In the genomic region with DNA sequence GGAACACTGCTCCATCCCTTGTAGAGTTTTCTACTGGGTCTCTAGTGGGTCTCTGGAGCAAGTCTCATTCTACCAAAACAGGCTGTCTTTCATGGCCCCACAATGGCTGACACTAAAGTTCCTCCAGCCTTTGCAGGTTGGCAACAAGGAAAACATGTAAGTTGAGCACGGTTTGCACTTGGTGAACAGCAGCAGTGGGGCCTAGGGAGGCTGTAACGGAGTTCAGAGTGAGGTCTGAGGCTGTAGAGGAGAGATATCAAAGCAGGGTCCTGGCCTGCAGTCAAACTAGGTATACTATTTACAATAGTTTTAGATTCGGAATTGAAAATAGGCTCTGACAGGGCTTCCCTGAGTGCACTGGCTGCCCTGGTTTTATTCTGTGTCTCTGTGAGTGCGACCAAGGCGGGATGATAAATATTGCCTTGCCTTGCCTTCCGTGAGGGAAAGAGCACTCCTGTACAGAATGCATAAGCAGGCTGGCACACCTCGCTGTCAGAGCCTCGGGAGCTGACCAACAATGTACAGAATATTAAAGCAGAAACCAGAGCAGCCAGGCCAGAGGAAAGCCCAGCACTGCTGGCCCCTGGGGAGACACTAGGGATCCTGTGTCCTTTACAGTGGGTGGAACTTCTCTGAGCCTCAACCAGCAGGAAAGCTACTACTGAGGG, we compare ENCODE assay signal across 16 mouse cellular contexts.
DNase-seq lines count a peak whose midpoint lies in the region; ATAC-seq and TF ChIP-seq lines count a peak whose summit lies in the region.
"Had no signal": no experiment of that assay in that cellular context is flagged by ENCODE, and none has a peak within 500 bp of the region (broad histone marks: within the 10 kb centered on the region; RNA-seq: fewer than 3 reads in every experiment).

No protein-coding gene starts in this region.

- H3K9ac ChIP-seq in hindbrain, embryonic 13.5 days: no peak overlapping the region; the same call in 1 of the 2 replicates
- no peak overlapping the region for H3K9ac ChIP-seq in midbrain, postnatal 0 days (replicated peaks; ENCODE audit: low read length, poor library complexity, severe bottlenecking)

- no peak for DNase-seq in frontal cortex, postnatal 36 days (ENCODE audit: low spot score in 2 of 2)
- peak; percentile 34 for DNase-seq in brain, adult 2 months (ENCODE audit: low read depth, low spot score)
- DNase-seq in midbrain, postnatal 0 days (ENCODE audit: low spot score): peak; percentile 42
- no peak for DNase-seq in layer of hippocampus, adult 9-10 months (ENCODE audit: low spot score)
- no peak for DNase-seq in cerebellum, postnatal 4 days (ENCODE audit: low spot score in 2 of 2)
- DNase-seq: adrenal gland, postnatal 25 days; cerebellum, adult 9-10 months; gastrocnemius, postnatal 10 days; kidney, adult 2 months; left cerebral cortex, postnatal 4 days; lung, adult 2 months; lung, postnatal 36 days; retina, postnatal 1 day had no signal

- no peaks in the 10 kb centered on the region for H3K27me3 ChIP-seq in hindbrain, embryonic 13.5 days
- H3K27me3 ChIP-seq in midbrain, postnatal 0 days (ENCODE audit: insufficient read depth, low read length): no peaks in the 10 kb centered on the region

- H3K36me3 ChIP-seq in hindbrain, embryonic 13.5 days: no peaks in the 10 kb centered on the region
- H3K36me3 ChIP-seq in midbrain, postnatal 0 days (ENCODE audit: insufficient read depth, low read length): no peaks in the 10 kb centered on the region

- 41% methylated on average over 8 of the region's 8 CpGs for WGBS in hindbrain, embryonic 13.5 days
- 38% methylated on average over 8 of the region's 8 CpGs for WGBS in midbrain, postnatal 0 days

- no peak overlapping the region for H3K4me2 ChIP-seq in hindbrain, embryonic 13.5 days
- H3K4me2 ChIP-seq in midbrain, postnatal 0 days (ENCODE audit: low read depth, low read length, poor library complexity, severe bottlenecking): no peak overlapping the region

- ATAC-seq in frontal cortex, adult (ENCODE audit: low TSS enrichment): 0 out of 2 replicates have a peak, but pooled peaks have one; percentile 20
- ATAC-seq in hindbrain, embryonic 13.5 days (ENCODE audit: low FRiP score): peak; percentile 75
- no peak for ATAC-seq in midbrain, postnatal 0 days (ENCODE audit: low FRiP score)

- TF ChIP-seq CTCF in midbrain, postnatal 0 days (IDR thresholded peaks at IDR 0.05): no peak

- peak overlapping the region; percentile 82 for H3K27ac ChIP-seq in hindbrain, embryonic 13.5 days
- H3K27ac ChIP-seq in midbrain, postnatal 0 days (ENCODE audit: low read depth, low read length): no peak overlapping the region

- no peak overlapping the region for H3K4me3 ChIP-seq in hindbrain, embryonic 13.5 days
- H3K4me3 ChIP-seq in midbrain, postnatal 0 days (ENCODE audit: low read depth, low read length): no peak overlapping the region
- H3K4me3 ChIP-seq: erythroblast, embryonic 14.5 days had no signal

- no peaks in the 10 kb centered on the region for H3K9me3 ChIP-seq in hindbrain, embryonic 13.5 days
- no peaks in the 10 kb centered on the region for H3K9me3 ChIP-seq in midbrain, postnatal 0 days (ENCODE audit: low read length)

- H3K4me1 ChIP-seq in hindbrain, embryonic 13.5 days (replicated peaks): peaks cover 16% of the 10 kb centered on the region
- H3K4me1 ChIP-seq in midbrain, postnatal 0 days (ENCODE audit: insufficient read depth, low read length): no peaks in the 10 kb centered on the region; the same call in 1 of the 2 replicates

Comparison
In these comparisons a context has a peak if more than half of its experiments do, and no peak if none do; other contexts are left out.
1. DNase-seq: peak in brain, adult 2 months (single experiment) and midbrain, postnatal 0 days (single experiment); none in frontal cortex, postnatal 36 days (0 of 2), layer of hippocampus, adult 9-10 months (single experiment) and cerebellum, postnatal 4 days (0 of 2).